Mouse (Mus musculus) naive thymus-derived CD4-positive, alpha-beta T cell, adult 2 months (primary cell): ENCODE measurements around the gene Trpc4ap.

Experiments
- DNase-seq: peaks from one replicate; pipeline ENCODE4 v3.0.0-alpha.2; 2011; ENCODE audit warnings: low read depth

Gene Trpc4ap

GRCm38 (mm10) chr2:155640656-155641055, 51.5 kb downstream of the Trpc4ap start:
- DNase-seq: no peak

GRCm38 (mm10) chr2:155637411-155637810, 54.8 kb downstream of the Trpc4ap start:
- DNase-seq: no peak

GRCm38 (mm10) chr2:155636881-155637280, 55.3 kb downstream of the Trpc4ap start:
- no peak for DNase-seq

- DNase-seq: no peak
Measured at GRCm38 (mm10) chr2:155635961-155636360, 56.2 kb downstream of the Trpc4ap start.

- no peak for DNase-seq
Measured at GRCm38 (mm10) chr2:155634562-155634961, 57.6 kb downstream of the Trpc4ap start.

- no peak for DNase-seq
Measured at GRCm38 (mm10) chr2:155633731-155634130, 58.5 kb downstream of the Trpc4ap start.

GRCm38 (mm10) chr2:155633121-155633520, 59.1 kb downstream of the Trpc4ap start:
- no peak for DNase-seq

- no peak for DNase-seq
Measured at GRCm38 (mm10) chr2:155632138-155632936, 59.8 kb downstream of the Trpc4ap start.

- no peak for DNase-seq
Measured at GRCm38 (mm10) chr2:155630590-155631416, 61.4 kb downstream of the Trpc4ap start.

- no peak for DNase-seq
Measured at GRCm38 (mm10) chr2:155630153-155630552, 62.0 kb downstream of the Trpc4ap start.

- no peak for DNase-seq
Measured at GRCm38 (mm10) chr2:155629231-155629661, 62.9 kb downstream of the Trpc4ap start.

- no peak for DNase-seq
Measured at GRCm38 (mm10) chr2:155628519-155628918, 63.7 kb downstream of the Trpc4ap start.

GRCm38 (mm10) chr2:155628112-155628511, 64.1 kb downstream of the Trpc4ap start:
- DNase-seq: no peak

- peak; percentile 86 for DNase-seq
Measured at GRCm38 (mm10) chr2:155627030-155627738, 65.0 kb downstream of the Trpc4ap start.

- DNase-seq: no peak
Measured at GRCm38 (mm10) chr2:155626277-155626676, 65.9 kb downstream of the Trpc4ap start.

GRCm38 (mm10) chr2:155624730-155625129, 67.5 kb downstream of the Trpc4ap start:
- DNase-seq: peak; percentile 73

GRCm38 (mm10) chr2:155623996-155624395, 68.2 kb downstream of the Trpc4ap start:
- DNase-seq: no peak

GRCm38 (mm10) chr2:155622606-155623005, 69.6 kb downstream of the Trpc4ap start:
- no peak for DNase-seq

- peak; percentile 87 for DNase-seq
Measured at GRCm38 (mm10) chr2:155619817-155620216, 72.4 kb downstream of the Trpc4ap start.

- DNase-seq: no peak
Measured at GRCm38 (mm10) chr2:155616971-155617370, 75.2 kb downstream of the Trpc4ap start.

- DNase-seq: no peak
Measured at GRCm38 (mm10) chr2:155613953-155614352, 78.2 kb downstream of the Trpc4ap start.

- peak; percentile 81 for DNase-seq
Measured at GRCm38 (mm10) chr2:155613326-155613755, 78.8 kb downstream of the Trpc4ap start.
